Mouse (Mus musculus) forebrain, embryonic 10.5 days (tissue): ENCODE measurements around the gene Cwf19l1. TPM values are rescaled to one million over a fixed set of nuclear protein-coding genes. Genes with fewer than 3 reads are reported as not detected.
A peak's percentile ranks its signal among the peaks of the same experiment; 100 is the strongest.
"Not testable (repeated sequence)": the region's sequence is repeated elsewhere in the genome, so short reads cannot be mapped to it uniquely, and the experiment has no call there.

Source experiments
- DNase-seq: peaks from one replicate; pipeline ENCODE4 v3.0.0-alpha.2; 2017; ENCODE audit warnings: low spot score; ENCODE audit errors: extremely low spot score
- H3K27ac ChIP-seq: fragments of 300-500 bp; sonication (generic); 2 replicates; pipeline ENCODE4 v1.5.1; 2016; ENCODE audit warnings: mild to moderate bottlenecking
- H3K27me3 ChIP-seq: fragments of 300-500 bp; sonication (generic); 2 replicates; pipeline ENCODE4 v1.6.1; 2016; ENCODE audit warnings: mild to moderate bottlenecking; ENCODE audit not compliant: poor library complexity, severe bottlenecking
- H3K36me3 ChIP-seq: fragments of 300-500 bp; sonication (generic); replicated peaks from 2 replicates; pipeline ENCODE4 v1.6.1; 2016; ENCODE audit warnings: mild to moderate bottlenecking, moderate library complexity
- H3K4me1 ChIP-seq: fragments of 300-500 bp; sonication (generic); 2 replicates; pipeline ENCODE4 v1.6.1; 2016
- H3K4me3 ChIP-seq: fragments of 300-500 bp; sonication (generic); 2 replicates; pipeline ENCODE4 v1.5.1; 2016; ENCODE audit warnings: mild to moderate bottlenecking, moderate library complexity
- H3K9me3 ChIP-seq: fragments of 300-500 bp; sonication (generic); 2 replicates; pipeline ENCODE4 v1.6.1; 2016; ENCODE audit warnings: mild to moderate bottlenecking, moderate library complexity
- WGBS: fragments of 180-500 bp; shearing (Covaris S2); methylation state at CpG from one replicate; pipeline ENCODE4 v1.1.7; 2016; 5-methylcytosine and 5-hydroxymethylcytosine counted together
- polyA plus RNA-seq: library from polyadenylated mRNA; unstranded; fragments of >200 nt; fragmentation: Nextera tagmentation; extraction: Ambion mirVana; gene quantifications from 2 replicates; pipeline ENCODE4 v1.2.1, GENCODE M21; 2016

Gene Cwf19l1
- polyA plus RNA-seq, 1 experiment from 2014 or later: 44.1 TPM

GRCm38 (mm10) chr19:44145702-44146567 is 10.3 kb upstream of the Cwf19l1 start, which contains the start of gene Bloc1s2:
Bloc1s2 (minus strand) TSS chr19:44146446.
- Histone ChIP-seq H3K27me3 (peaks cover 8% of the 10 kb centered on the region), H3K27ac (peak within 1 kb of the TSS; percentile 89), H3K4me1 (peaks cover 19% of the 10 kb centered on the region), H3K36me3 (peaks cover 39% of the 10 kb centered on the region), H3K4me3 (peak within 1 kb of the TSS; percentile 84), H3K9me3 (no peaks in the 10 kb centered on the region)
- 4% methylated on average over 46 of the region's 46 CpGs for WGBS
- DNase-seq: peak; percentile 82

DNA sequence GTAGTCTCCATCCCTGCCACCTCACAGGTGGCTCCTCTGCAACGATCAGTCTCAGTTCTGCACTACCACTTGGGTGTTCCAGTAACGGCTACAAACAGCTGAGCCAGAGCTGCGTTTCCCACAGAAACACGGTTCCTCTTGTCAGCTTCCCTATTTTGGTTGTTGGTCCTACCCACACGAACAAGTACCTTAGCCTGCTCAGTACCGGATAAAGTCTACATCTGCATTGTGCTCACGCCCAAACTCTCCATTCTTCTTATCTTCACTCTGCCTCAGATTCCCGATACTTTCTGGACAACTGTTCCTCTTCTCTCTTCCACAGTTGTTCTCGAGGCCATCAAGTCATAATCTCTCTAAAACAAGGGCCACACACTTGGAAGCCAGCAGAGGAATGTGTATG is 8.7 kb upstream of the Cwf19l1 start:
- peaks cover 19% of the 10 kb centered on the region for H3K4me1 ChIP-seq
- peaks cover 7% of the 10 kb centered on the region for H3K27me3 ChIP-seq
- H3K27ac ChIP-seq: no peak overlapping the region
- no peak overlapping the region for H3K4me3 ChIP-seq
- DNase-seq: no peak
- peaks cover 52% of the 10 kb centered on the region for H3K36me3 ChIP-seq
- no peaks in the 10 kb centered on the region for H3K9me3 ChIP-seq
- 93% methylated on average over 9 of the region's 9 CpGs for WGBS

DNA sequence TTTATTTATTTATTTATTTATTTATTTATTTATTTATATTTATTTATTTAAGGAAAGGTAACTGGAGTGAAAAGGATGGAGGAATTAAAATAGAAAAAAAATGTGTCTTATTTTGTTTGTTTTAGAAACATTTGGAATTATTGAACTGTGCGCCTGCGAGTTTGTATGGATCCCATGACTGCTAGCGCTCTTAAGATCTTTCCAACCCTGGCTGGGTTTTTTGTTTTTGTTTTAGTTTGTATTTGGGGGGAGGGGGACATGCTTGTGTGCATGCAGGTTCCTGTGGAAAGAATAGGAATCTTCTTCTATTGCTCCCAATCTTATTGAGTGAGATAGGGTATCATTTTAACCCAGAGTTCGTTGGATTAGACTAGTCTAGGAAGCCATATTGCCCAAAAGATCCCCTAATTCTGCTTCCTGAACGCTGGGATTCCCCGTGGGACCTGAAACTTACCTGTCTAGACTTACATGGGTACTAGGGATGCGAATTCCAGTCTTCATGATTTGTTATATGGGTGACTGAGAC is 347 bp upstream of the Cwf19l1 start:
- peak overlapping the region; percentile 87 for H3K4me3 ChIP-seq
- H3K27ac ChIP-seq: peak overlapping the region; percentile 77
- no peaks in the 10 kb centered on the region for H3K9me3 ChIP-seq
- H3K27me3 ChIP-seq: no peaks in the 10 kb centered on the region
- peaks cover 47% of the 10 kb centered on the region for H3K36me3 ChIP-seq
- peaks cover 15% of the 10 kb centered on the region for H3K4me1 ChIP-seq
- 26% methylated on average over 7 of the region's 7 CpGs for WGBS
- no peak for DNase-seq

- Histone ChIP-seq H3K9me3 (no peaks in the 10 kb centered on the region), H3K36me3 (peaks cover 50% of the 10 kb centered on the region), H3K27me3 (no peaks in the 10 kb centered on the region), H3K4me1 (peaks cover 15% of the 10 kb centered on the region), H3K4me3 (no peak overlapping the region), H3K27ac (no peak overlapping the region)
- 93% methylated on average over 5 of the region's 5 CpGs for WGBS
- DNase-seq: no peak
Measured at GRCm38 (mm10) chr19:44132917-44133316, 2.8 kb downstream of the Cwf19l1 start.

DNA sequence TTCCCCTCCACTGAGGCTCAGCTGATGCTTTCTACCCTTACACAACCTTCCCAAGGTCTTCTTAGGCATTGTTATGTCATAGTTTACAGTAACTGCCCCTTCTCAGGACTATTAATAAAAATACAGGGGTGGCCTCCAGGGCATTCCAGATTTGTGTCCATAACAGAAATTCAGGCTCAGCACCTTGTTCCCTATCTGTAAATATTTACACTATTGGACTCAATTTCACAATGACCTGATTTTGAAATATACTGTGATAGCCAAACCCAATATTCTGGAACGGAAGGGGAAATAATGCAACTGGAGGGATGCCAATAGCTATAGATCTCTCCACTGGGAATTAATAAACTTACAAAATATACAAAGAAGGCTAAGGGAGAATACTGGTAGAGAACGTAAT is 7.1 kb downstream of the Cwf19l1 start:
- Histone ChIP-seq H3K27ac (no peak overlapping the region), H3K4me3 (no peak overlapping the region), H3K36me3 (peaks cover 88% of the 10 kb centered on the region), H3K27me3 (no peaks in the 10 kb centered on the region), H3K4me1 (no peaks in the 10 kb centered on the region), H3K9me3 (no peaks in the 10 kb centered on the region)
- no peak for DNase-seq
- 93% methylated on average over 2 of the region's 2 CpGs for WGBS

DNA sequence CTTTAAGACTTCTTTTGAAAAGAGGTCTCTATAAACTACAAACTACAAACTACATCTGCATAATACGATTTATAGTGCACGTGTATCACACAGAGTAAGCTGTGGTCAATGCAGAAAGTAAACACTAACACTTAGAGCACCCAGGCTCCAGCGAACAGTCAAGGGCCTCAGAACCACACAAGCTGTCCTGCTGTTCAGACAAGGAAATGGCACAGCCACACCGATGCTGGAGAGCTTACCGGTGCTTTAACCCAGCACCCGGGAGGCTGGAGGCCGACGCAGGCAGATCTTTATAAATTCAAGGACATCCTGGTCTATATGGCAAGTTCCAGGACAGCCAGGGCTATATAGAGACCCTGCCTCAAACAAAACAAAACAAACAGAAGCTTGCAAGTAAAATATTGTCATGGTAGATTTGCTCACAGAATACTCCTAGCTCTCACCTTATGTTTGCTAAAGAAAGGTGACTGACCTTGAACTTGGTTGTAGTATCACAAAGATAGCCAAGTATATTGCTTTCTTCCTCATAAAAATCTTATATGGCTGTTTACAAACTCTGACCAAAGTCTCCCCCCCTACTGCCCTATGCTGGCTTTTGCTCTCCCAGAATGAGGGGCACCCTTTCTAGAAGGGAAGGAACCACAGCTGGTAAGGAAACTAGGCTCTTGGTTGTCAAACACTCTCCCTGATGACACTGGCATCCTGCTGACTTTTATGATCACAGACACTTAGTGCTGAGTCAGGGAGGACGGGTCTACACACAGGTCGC is 7.8 kb downstream of the Cwf19l1 start:
- H3K4me3 ChIP-seq: no peak overlapping the region
- WGBS: 95% methylated on average over 10 of the region's 10 CpGs
- no peaks in the 10 kb centered on the region for H3K27me3 ChIP-seq
- no peak overlapping the region for H3K27ac ChIP-seq
- no peaks in the 10 kb centered on the region for H3K4me1 ChIP-seq
- no peaks in the 10 kb centered on the region for H3K9me3 ChIP-seq
- H3K36me3 ChIP-seq: peaks cover 95% of the 10 kb centered on the region
- no peak for DNase-seq

DNA sequence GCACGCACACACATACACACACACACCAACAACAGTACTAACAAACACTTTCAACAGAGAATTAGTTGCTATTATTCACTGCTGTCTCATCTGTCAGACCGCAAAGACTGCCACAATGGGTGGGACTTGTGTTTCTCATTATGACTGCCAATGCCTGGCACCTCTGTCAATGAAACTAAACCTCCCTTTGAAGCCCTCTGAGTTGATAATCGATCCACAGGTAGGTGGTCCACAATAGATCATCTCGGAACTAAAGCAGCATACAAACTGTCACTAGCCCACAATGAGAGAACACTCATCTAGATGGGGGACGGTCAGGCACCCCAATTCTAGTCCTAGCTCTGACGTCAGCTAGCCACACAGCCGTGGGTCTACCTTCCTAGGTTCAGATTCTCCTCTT is 14.5 kb downstream of the Cwf19l1 start:
- DNase-seq: no peak
- H3K27me3 ChIP-seq: no peaks in the 10 kb centered on the region
- no peaks in the 10 kb centered on the region for H3K9me3 ChIP-seq
- H3K4me3 ChIP-seq: no peak overlapping the region
- no peaks in the 10 kb centered on the region for H3K4me1 ChIP-seq
- H3K36me3 ChIP-seq: peaks cover 96% of the 10 kb centered on the region
- no peak overlapping the region for H3K27ac ChIP-seq
- 95% methylated on average over 7 of the region's 7 CpGs for WGBS

- H3K4me1 ChIP-seq, H3K9me3 ChIP-seq, DNase-seq, H3K27me3 ChIP-seq, H3K27ac ChIP-seq, H3K4me3 ChIP-seq: not testable (repeated sequence)
- 95% methylated on average over 9 of the region's 9 CpGs for WGBS
- peaks cover 96% of the 10 kb centered on the region for H3K36me3 ChIP-seq
Measured at GRCm38 (mm10) chr19:44120686-44121085, 15.0 kb downstream of the Cwf19l1 start.

DNA sequence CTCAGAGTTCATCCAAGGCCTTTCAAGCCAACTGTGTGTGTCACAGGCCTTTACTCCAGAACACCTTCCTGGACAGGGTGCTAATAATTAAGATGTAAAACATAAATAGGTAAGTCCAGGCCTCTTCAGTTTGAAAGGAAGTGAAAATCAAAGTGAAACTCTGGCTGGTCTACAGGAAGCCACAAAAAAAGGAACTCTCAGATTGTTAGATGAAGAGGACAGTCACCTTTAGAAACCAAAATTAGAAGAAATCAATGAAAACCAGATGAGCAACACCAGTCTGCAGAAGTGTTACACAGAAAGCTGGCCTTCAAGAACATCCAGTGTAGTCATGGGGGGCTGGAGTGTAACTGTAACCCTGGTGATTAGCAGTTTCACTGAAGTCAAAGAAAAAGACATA is 17.9 kb downstream of the Cwf19l1 start:
- Histone ChIP-seq H3K9me3 (no peaks in the 10 kb centered on the region), H3K4me1 (no peaks in the 10 kb centered on the region), H3K4me3 (no peak overlapping the region), H3K36me3 (peaks cover 95% of the 10 kb centered on the region), H3K27me3 (no peaks in the 10 kb centered on the region), H3K27ac (no peak overlapping the region)
- DNase-seq: no peak

GRCm38 (mm10) chr19:44111706-44112105 is 24.0 kb downstream of the Cwf19l1 start:
- WGBS: 72% methylated on average over 7 of the region's 7 CpGs
- H3K4me3 ChIP-seq: no peak overlapping the region
- H3K27me3 ChIP-seq: no peaks in the 10 kb centered on the region
- peak; percentile 24 for DNase-seq
- peaks cover 12% of the 10 kb centered on the region for H3K4me1 ChIP-seq
- H3K27ac ChIP-seq: no peak overlapping the region
- peaks cover 79% of the 10 kb centered on the region for H3K36me3 ChIP-seq
- H3K9me3 ChIP-seq: no peaks in the 10 kb centered on the region

GRCm38 (mm10) chr19:44110356-44110755 is 25.3 kb downstream of the Cwf19l1 start:
- Histone ChIP-seq H3K4me1 (peaks cover 26% of the 10 kb centered on the region), H3K4me3 (no peak overlapping the region), H3K9me3 (no peaks in the 10 kb centered on the region), H3K27me3 (no peaks in the 10 kb centered on the region), H3K36me3 (peaks cover 66% of the 10 kb centered on the region), H3K27ac (no peak overlapping the region)
- 93% methylated on average over 9 of the region's 9 CpGs for WGBS
- DNase-seq: no peak

- Histone ChIP-seq H3K27me3 (no peaks in the 10 kb centered on the region), H3K4me1 (peaks cover 26% of the 10 kb centered on the region), H3K4me3 (no peak overlapping the region), H3K36me3 (peaks cover 53% of the 10 kb centered on the region), H3K9me3 (no peaks in the 10 kb centered on the region), H3K27ac (no peak overlapping the region)
- no peak for DNase-seq
Measured at GRCm38 (mm10) chr19:44108996-44109395, 26.7 kb downstream of the Cwf19l1 start.
